Mouse (Mus musculus) myocyte (in vitro differentiated cells): ENCODE data around the gene Slc22a23.

Experiments
- CEBPB ChIP-seq: IDR thresholded peaks from 2 replicates; pipeline ENCODE4 v1.6.1; 2011; ENCODE audit warnings: mild to moderate bottlenecking, moderate library complexity; ENCODE audit not compliant: poor library complexity, insufficient read depth, severe bottlenecking
- E2F4 ChIP-seq: IDR thresholded peaks from one replicate; pipeline ENCODE4 v1.6.1; 2011; ENCODE audit warnings: mild to moderate bottlenecking, control low read depth, moderate library complexity; ENCODE audit not compliant: insufficient read depth
- MAX ChIP-seq: IDR thresholded peaks from one replicate; pipeline ENCODE4 v1.6.1; 2011; ENCODE audit warnings: low read depth, mild to moderate bottlenecking, control low read depth
- MYOD1 ChIP-seq, 3 experiments: IDR thresholded peaks; one replicate each; pipeline ENCODE4 v1.6.1; 2011; ENCODE audit warnings: control low read depth in 2 of 3, low read depth in 2 of 3, mild to moderate bottlenecking in 2 of 3, moderate library complexity in 1 of 3; ENCODE audit not compliant: insufficient read length in 2 of 3, control insufficient read depth in 1 of 3
- MYOG ChIP-seq, 3 experiments: IDR thresholded peaks; one replicate each; pipeline ENCODE4 v1.6.1; 2011; ENCODE audit warnings: control low read depth in 2 of 3, low read depth in 2 of 3, mild to moderate bottlenecking in 2 of 3; ENCODE audit not compliant: insufficient read length in 2 of 3, control insufficient read depth in 1 of 3, insufficient read depth in 1 of 3
- POLR2A ChIP-seq: IDR thresholded peaks from one replicate; pipeline ENCODE4 v1.6.1; 2011; ENCODE audit warnings: low read depth, mild to moderate bottlenecking, control low read depth, moderate library complexity; ENCODE audit not compliant: insufficient read length
- POLR2AphosphoS2 ChIP-seq: IDR thresholded peaks from one replicate; pipeline ENCODE4 v1.6.1; 2011; ENCODE audit warnings: low read depth, control low read depth; ENCODE audit not compliant: insufficient read length
- REST ChIP-seq: IDR thresholded peaks from one replicate; pipeline ENCODE4 v1.6.1; 2011; ENCODE audit warnings: mild to moderate bottlenecking, control low read depth, moderate library complexity; ENCODE audit not compliant: insufficient read depth, insufficient read length
- SRF ChIP-seq: IDR thresholded peaks from one replicate; pipeline ENCODE4 v1.6.1; 2011; ENCODE audit warnings: low read depth; ENCODE audit not compliant: control insufficient read depth, insufficient read length
- TCF12 ChIP-seq: IDR thresholded peaks from one replicate; pipeline ENCODE4 v1.6.1; 2011; ENCODE audit warnings: mild to moderate bottlenecking, control low read depth; ENCODE audit not compliant: poor library complexity, insufficient read depth, severe bottlenecking
- USF1 ChIP-seq: IDR thresholded peaks from one replicate; pipeline ENCODE4 v1.6.1; 2011; ENCODE audit warnings: low read depth, mild to moderate bottlenecking, control low read depth, moderate library complexity

GRCm38 (mm10) chr13:34278288-34278701, 66.7 kb downstream of the Slc22a23 start:
- TF ChIP-seq POLR2AphosphoS2 (no peak), E2F4 (no peak), POLR2A (no peak), MAX (no peak), TCF12 (no peak), USF1 (no peak), CEBPB (no peak), SRF (no peak), MYOD1 (IDR thresholded peaks at IDR 0.05; ENCODE audit: control insufficient read depth in 1 of 3, insufficient read length in 2 of 3, low read depth in 2 of 3) (no peak), MYOG (IDR thresholded peaks at IDR 0.05; ENCODE audit: control insufficient read depth in 1 of 3, insufficient read depth in 1 of 3, insufficient read length in 2 of 3, low read depth in 2 of 3) (peak in 1 of 3 experiments; percentile 31), REST (no peak)
